Mouse (Mus musculus): ENCODE data around the gene Il1rapl2.

The Il1rapl2 gene

DNA sequence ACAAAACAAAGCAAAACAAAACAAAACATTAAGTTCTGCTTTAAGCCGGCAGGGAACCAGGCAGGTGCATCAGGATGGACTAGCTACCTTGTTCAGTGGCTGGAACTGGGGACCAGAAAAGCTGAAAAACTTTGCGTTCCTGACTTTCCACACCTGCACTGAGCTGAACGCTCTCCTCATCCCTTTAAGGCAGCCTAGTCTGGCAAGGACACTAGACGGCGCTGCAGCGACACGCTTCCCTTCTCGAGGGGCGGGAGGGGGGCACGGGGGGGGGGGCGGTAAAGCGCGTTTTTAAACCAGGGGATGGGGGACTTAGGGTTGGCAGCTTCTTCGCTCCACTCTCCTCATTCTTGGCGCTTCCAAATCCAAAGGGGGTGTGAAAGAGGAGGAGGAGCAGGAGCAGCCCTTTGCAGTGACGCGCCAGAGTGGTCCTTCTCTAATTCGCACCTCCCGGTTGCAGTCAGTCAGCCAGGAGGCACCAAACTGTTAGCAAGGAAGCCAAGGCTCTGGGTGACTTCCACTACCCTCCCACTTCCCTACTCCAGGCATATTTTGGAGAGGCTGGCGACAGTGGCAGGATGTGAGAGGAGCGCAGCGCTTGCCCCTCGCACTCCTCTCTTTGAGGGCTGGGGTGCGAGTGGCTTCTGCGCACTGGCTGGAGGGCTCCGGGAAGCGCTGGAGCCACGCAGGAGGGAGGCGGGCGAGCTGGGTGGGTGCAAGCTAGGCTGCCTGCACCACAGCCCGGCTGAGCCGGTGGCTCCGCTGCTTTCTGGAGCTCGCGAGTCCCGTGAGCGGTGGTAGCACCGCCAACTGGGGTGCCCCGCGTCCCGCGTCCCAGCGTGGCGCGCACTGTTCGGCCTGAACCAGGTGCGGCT is at the start of gene Il1rapl2:
TSS of gene Il1rapl2 (plus strand) at position 288 of the 875 bp plus-strand sequence.
- DNase-seq = no peak

DNA sequence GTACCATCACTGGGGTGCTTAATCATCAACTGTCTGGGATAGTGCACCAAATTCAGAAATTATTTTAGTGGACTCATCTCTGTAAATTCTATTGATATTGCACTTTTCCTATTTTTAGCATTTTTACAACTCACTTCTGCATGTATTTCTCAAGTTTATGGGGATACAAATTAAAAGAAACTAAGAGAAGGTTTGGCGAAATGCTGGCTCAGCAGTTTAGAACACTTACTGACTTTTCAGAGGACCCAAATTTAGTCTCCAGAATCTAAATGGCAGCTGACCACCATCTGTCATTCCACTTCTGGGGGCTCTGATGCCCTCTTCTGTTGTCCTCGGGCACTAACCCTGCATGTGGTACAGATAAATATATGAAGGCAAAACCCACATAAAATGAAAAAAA is 22.1 kb upstream of the Il1rapl2 start:
- DNase-seq = no peak

DNA sequence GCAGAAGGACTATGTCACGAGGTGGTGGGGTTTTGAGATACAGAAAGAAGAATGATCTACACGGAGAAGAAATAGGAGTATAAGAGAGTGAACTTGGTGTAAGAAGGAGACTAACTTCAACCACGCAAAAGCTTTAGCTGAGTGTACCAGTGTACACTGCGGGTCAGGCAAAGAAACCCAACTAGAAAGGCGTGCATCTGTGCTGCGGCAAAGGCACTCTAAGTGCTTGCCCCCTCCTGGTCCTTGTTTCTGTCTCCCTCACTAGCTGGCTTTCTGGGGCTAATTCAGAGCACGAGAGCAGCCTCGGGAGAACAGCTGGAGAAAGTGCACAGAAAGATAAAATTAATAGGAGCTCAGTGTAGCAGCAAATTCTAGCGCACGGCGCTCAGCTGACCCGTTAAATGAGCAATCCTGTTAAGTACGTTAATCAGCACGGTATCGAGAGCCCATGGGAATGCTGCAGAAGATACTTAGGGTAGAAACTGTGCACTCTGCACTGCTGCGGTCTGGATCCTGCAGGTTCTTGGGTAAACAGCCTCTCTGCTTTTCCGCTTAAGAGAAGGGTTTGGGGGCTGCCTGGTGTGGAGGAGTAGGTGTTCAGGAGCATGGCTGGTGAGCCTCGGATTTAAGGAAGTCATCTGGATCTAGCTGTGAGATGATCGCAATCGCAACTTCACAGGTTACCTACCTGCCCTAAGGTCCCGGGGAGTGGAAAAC is 778 bp upstream of the Il1rapl2 start:
- DNase-seq = no peak

DNA sequence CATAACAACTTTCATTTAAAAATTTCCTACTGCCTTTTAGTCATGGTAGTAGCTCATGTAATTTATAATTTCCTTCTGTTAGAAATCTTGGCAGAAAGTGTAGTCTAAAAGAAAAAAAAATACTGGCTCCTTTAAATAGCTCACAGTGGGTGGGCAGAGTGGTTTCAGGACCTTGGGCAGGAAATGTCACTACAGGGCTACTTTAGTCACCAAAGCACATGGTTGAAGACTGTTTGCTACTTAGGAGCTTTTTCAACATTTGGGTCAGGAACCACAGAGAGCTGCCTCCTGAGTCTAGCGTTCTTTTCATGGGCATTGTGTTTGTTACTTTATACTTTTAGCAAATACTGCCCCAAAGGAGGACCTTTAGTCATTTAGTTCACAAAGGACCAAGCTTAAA is 12.2 kb downstream of the Il1rapl2 start:
- no peak for DNase-seq

DNA sequence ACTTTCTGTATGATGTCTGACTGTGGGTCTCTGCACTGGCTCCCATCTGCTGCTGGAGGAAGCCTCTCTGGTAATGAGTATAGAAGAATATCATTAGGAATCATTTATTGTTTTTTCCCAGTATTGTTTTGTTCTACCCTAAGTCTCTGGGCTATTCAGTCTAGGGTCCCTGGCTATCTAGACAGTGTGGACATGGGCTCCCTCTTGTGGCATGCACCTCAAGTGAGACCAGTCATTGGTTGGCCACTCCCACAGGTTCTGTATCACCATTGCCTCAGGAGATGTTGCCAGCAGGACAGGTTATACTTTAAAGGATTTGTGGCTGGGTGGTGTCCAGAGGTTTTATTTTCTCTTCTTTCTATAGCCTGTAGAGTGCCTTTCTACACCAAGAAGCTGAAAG is 50.3 kb downstream of the Il1rapl2 start:
- DNase-seq = no peak

DNA sequence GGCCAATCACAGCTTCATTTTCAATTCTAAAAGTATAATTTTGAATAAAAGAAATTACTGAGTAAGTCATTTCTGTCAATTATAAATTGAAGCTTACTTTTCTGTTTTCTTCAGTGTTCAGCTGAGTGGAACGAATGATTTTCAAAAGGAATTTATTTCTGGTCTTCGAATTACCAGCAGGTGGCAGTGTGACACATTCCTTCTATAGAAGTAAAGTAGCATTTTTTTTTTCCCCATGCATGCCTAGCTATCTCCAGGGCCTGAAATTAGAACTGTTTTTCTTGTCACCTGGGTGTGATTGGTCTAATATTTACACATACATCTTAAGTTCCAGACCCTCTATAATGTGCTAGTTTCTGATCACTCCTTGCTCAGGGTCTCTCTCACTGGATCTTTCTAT is 96.6 kb downstream of the Il1rapl2 start:
- DNase-seq = no peak

DNA sequence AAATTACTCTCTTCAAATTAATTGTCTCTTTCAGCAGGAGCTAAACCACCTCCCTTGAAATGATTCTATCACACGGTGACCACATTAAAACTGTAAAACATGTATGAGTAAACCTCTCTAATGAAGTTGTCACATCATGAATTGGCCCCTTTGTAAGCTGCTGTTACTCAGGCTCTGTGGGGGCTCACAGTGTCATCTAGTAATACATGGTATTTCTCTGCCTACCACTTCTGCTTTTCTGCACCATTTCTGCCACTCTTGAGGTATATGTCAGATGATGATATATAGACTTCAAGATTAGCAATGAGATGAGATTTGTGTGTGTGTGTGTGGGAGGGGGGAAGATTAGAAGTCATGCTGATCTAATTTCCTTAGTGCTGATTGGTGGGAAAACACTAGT is 117.6 kb downstream of the Il1rapl2 start:
- no peak for DNase-seq

DNA sequence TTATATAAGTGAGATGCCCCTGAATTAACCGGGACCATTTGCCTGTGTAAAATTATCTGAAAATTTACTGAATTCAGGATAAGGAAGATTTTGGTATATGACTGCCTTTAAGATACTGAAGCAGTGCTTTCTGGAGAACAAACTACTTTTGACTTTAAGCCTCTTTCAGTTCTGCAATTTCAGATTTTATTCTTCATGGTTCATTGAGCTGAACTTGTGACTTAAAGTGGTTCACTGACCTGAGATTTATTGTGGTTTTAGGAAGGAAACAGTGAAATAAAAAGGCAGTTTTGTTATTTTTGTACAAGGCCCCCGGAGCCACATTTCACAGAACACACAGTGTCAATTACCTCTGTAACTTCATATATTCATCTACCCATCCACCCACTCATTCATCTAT is 129.6 kb downstream of the Il1rapl2 start:
- DNase-seq = no peak

DNA sequence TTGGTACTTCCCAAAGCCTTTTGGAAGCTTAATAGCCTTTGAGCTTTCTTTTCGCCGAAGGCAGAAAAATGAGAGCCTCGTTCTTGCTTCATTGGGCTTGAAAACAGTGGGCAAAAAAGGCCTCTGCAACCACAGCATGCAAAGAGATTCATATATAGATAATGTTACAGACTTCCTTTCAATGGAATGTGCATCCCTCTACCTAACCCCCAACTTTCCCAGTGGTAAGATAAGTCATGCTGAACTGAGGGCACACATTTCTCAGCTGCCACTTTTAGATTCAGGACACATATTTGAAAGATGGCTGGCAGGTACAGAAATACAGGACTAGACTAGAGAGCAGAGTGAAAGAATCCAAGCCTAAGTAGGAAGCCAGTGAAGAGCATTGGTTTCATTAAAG is 185.1 kb downstream of the Il1rapl2 start:
- no peak for DNase-seq

DNA sequence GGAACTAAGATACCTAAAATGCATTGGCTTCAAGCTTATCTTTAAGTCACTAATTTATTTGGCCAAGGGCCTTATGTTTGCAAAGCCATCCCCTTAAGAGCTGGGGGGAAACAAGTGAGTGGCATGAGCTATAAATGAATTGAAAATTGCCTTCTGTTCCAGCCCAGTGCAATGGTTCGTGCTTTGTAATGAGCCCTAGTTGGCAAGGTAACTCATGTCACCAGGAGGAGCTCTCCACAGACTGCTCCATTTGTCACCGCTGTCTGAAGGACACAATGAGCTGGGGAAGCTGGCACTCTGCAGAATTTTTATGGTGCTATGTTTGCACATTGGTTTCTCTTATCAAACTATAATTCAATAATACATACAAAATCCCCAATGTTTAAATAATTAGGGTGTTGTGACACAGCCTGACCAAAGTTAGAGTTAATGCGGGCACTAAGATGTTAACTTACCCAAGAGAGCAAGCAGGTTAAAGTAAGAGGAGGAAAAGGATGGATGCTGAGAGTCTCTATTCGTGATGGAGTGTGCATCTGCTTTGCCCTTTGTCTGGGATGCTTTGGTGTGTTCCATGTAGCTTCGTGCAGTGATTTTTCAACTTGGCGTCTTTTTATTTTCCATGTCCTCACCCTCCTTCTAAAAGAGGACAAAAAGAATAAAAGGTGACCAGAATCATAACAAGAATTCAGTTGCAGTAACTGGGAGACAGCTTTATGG is 235.2 kb downstream of the Il1rapl2 start:
- DNase-seq = no peak

DNA sequence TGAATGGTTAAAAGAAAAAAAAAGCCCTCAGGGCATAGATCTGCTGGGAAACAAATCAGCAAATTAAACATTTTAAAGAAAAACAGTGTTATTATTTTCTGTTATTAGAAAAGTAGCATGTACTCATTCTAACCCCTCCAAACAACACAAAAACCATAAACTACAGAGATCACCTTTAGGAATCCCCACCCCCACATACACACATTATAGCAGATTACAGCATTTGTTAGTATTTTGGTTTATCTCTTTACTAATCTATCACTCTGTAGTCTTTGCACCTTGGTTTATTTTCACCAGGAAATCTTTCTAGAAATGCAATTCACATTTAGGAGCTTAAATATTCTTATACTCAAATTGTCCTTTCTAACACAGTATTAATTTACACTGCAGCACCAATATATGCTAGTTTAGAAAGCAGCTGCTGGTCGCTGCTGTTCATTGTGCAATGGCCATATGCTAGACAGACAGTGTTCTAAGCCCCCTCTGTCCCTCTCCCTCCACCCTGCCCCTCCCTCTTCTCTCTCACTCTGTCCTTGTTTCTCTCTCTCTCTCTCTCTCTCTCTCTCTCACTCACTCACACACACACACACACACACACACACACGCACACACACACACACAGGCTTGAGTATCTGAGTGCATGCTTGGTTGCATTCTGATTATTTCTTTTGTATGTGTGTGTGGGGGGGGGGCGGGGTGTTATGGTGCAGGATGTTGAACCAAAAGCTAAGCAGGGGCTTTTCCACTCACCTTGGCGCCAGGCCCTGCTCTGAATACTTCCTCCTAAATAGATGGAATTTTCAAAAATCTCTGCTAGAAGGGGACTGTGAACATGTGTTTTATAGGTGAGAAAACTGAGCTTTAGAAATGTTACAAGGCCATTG is 236.1 kb downstream of the Il1rapl2 start:
- no peak for DNase-seq

DNA sequence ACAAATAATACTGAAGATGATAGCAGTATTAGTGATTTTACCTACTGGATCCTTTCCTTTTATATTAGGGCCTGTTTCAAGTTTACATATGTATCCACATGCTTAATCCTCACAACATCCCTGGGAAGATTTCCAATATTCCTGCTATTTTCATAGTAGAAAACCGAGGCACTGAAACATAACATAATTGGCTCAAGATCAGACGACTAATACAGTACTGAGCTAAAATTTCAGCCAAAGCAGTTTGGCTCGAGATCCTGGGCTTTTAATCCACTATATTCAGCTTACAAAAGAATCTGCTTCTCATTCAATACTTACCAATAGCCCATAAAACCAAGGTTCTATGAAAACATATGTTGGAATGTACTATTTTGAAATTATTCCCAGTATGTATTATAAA is 239.1 kb downstream of the Il1rapl2 start:
- DNase-seq = no peak

DNA sequence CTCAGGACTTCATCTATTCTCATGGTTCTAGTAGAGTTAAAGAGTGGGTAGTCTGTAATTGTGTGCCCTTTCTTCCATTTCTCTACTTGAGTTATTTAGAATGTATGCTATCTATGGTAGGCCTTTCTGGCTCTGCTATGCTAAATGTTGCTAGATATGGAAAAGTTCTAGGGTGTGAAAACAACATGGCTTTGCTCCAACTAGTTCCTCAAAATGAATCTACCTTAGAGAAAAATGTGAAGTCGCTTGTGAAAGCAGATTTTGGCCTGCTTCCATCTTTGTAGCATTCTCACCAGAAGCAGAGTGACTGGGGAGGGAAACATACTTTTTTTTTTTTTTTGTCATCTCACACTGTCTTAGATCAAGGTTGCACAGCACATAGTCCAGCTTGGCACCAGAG is 241.7 kb downstream of the Il1rapl2 start:
- no peak for DNase-seq

DNA sequence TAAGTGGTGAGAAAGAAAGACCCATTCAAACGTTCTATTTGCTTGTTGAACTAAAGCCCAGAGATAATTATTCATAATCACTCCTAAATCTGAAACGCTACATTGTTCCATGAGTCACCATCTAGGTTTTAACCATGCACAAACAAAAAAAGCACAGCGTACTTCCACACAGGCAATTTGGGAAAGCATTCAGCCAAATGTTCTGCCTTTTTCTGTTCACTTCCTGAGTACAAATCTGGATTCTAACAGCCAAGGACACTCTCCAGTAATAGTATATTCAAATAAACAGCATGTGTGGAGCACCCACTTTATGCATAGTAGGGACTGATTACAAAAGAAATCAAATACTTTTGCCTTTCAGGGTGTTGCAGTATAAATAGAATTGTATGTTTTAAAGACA is 278.5 kb downstream of the Il1rapl2 start:
- DNase-seq = no peak

DNA sequence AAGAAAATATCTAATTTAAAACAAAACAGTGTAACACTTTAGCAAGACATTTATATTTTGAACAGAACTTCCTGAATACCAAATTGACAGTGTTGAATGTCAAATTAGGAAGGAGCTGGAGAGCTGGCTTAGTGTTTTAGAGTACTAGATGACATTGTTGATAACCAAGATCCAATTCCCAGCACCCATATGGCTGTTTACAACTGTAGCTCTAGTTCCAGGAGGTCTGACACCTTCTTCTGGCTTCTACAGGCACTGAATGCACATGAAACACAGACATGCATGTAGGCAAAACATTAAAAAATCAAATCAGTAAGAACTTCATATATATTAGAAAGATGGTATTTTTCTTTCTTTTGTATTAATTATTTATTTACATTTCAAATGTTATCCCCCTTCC is 353.1 kb downstream of the Il1rapl2 start:
- DNase-seq = no peak

DNA sequence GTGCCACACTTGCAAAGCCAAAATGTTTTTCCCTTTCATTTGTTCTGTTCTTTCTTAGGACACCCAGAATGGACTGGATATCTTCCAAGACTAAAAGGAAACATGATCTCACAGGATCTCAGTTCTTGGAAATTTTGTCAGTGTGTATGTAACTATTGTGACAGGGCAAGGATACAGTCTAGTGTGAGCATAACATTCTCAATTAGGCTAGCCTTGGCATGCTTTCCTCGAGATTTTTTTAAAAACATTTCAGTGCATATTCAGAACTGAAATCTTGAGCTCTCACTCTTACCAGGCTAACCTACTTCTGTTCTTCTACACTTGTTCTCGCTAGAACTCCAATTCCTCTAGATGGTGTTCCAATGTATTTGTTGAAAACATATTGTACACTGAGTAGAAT is 356.4 kb downstream of the Il1rapl2 start:
- DNase-seq = no peak

DNA sequence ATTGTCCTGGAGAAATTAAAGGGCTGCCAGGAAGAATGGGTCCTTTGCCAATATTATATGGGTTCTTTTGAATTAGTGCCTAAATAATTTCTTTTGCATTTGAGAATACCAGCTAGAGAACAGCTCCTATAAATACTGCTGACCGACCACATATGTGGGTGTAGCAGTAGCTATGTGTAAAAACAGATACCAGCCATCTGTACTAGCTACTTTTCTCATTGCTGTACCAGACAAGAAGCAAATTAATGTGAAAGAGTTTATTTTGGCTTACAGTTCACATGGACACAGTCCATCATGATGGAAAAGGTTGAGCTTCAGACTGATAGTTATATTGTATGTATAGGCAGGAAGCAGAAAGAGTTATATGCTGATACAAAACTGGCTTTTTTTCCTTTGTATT is 377.3 kb downstream of the Il1rapl2 start:
- DNase-seq = no peak

DNA sequence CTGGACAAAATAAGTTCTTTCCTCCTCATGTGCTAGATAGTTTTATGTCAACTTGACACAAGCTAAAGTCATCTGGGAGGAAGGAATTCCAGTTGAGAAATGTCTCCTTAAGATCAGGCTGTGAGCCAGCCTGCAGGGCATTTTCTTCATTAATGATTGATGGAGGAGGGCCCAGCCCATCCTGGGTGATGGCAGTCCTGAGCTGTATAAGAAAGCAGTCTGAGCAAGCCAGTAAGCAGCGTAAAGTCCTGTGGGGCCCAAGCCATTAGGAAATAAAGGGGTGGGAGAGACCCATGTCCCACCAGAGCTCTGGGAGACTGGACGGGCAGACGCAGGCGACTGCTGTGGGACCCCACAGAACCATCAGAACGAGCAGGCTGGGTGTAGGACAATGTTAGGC is 400.9 kb downstream of the Il1rapl2 start:
- DNase-seq = no peak

DNA sequence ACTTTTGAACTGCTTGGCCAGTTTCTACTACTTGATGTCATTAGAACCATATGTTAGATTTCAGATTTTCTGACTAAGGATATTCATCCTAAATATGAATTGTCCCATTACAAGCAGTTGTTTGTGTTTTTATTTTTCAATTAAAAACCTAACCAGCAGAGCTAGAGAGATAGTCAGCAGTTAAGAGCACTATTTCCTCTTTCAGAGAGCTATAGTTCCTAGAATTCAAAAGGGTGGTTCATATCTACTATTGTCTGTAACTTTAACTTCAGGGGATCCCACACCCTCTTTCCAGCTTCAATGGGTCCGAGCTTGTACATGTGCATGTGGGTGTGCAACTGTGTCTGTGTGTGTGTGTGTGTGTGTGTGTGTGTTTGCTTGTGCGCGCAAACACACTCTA is 472.7 kb downstream of the Il1rapl2 start:
- DNase-seq = no peak

DNA sequence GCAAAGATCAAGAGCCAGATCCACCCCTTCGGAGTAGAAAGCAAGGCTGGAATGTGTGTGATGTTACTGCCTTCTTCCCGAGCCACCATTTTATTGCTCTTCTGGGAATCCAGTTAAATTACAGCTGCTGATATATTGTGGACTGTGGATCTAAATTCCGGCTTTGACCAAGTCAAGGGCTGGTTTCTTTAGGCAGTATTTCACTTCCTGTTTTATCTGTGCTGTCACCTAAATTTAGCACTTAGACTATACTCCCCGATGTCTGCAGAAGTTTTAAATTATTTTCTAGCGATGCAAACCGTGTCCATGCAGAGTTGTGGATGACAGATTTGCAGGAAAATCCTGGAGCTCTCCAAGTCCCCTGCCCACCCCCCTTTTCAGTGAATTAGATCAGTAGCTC is 533.5 kb downstream of the Il1rapl2 start:
- DNase-seq = no peak

DNA sequence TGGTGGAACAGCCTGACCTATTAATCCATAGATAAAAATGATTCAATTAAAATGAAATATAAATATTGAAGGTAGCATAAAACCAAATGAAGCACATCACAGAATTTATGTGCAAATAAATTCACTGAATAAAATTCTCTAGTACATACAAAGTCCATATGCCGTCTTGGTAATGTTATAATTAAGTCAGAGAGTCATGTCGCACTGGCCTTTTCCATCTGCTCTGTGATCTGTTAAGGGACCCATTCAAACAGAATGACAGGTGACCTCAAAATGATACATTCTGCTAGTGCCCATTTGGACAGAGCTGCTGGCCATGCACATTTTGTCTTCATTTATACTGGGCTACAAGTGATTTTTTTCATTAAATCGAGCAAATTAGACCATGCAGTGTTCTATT is 534.3 kb downstream of the Il1rapl2 start:
- no peak for DNase-seq

DNA sequence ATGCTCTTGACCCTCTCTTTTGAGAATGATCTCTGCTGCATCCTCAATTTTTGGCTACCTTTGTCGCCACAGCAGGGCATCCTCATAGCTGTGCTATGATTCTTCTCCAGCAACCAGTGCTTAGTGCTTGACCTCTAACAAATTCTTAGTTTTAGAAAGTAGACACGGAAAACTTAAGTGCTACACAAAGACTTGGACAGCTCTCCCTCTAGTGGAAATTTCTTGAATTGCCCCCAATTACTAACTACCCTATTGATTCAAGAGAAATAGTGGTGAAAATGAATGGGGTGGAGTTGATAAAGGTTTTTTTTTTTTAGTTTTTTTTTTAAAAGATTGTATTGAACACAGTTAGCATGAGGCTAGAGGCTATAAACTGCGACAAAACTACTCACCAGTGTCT is 599.7 kb downstream of the Il1rapl2 start:
- no peak for DNase-seq

DNA sequence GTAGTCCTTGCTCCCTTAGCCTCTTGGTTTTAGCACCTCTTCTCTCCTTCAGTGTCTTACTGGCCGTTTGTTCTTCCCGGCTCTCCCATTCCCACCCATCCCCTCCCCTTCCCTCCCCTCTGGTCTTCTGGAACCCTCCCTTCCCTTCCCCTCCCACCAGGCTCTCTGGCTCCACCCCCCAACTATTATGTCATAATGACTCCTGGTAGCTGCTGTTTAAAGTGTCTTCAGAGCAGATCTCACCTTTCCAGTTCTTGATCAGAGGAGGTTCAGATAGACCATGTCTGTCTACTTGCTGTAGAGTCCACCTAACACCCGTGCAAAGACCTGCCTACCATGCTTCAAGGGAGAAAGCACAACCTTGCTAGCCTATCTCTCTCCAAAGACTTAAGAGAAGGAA is 639.1 kb downstream of the Il1rapl2 start, which contains the start of gene Tex13a:
TSS of gene Tex13a (minus strand) at position 101 of the 400 bp plus-strand sequence.
- DNase-seq = no peak

All from thymus, adult 18-20 months (tissue).